ENCODE assay signal across 10 mouse cellular contexts in genomic region chr6:114478771-114479170, GRCm38 (mm10).
A peak's percentile ranks its signal among the peaks of the same experiment; 100 is the strongest.
DNase-seq lines count a peak whose midpoint lies in the region; ATAC-seq lines count a peak whose summit lies in the region.
"Had no signal": no experiment of that assay in that cellular context is flagged by ENCODE, and none has a peak within 500 bp of the region (broad histone marks: within the 10 kb centered on the region; RNA-seq: fewer than 3 reads in every experiment).

No protein-coding gene starts in this region.

- H3K4me2 ChIP-seq in limb, embryonic 13.5 days (replicated peaks): no peak overlapping the region
- H3K4me2 ChIP-seq in stomach, embryonic 16.5 days (ENCODE audit: low read depth, low read length): no peak overlapping the region
- H3K4me2 ChIP-seq: forebrain, embryonic 15.5 days; neural tube, embryonic 15.5 days had no signal

- no peak overlapping the region for H3K9ac ChIP-seq in limb, embryonic 13.5 days
- H3K9ac ChIP-seq in stomach, embryonic 16.5 days (ENCODE audit: low read length): no peak overlapping the region
- H3K9ac ChIP-seq: forebrain, embryonic 15.5 days; neural tube, embryonic 15.5 days had no signal

- H3K4me1 ChIP-seq in limb, embryonic 13.5 days: peaks cover 5% of the 10 kb centered on the region; the same call in 1 of the 2 replicates
- no peaks in the 10 kb centered on the region for H3K4me1 ChIP-seq in stomach, embryonic 16.5 days (ENCODE audit: control insufficient read depth, insufficient read depth, low read length)
- no peaks in the 10 kb centered on the region; the same call in 1 of the 2 replicates for H3K4me1 ChIP-seq in midbrain, embryonic 10.5 days
- H3K4me1 ChIP-seq: forebrain, embryonic 15.5 days had no signal

- no peak overlapping the region for H3K27ac ChIP-seq in limb, embryonic 13.5 days
- peak overlapping the region; percentile 8; the same call in 1 of the 2 replicates for H3K27ac ChIP-seq in stomach, embryonic 16.5 days (ENCODE audit: low read length)
- H3K27ac ChIP-seq in midbrain, embryonic 10.5 days (replicated peaks): no peak overlapping the region
- H3K27ac ChIP-seq: forebrain, embryonic 15.5 days; macrophage; neural tube, embryonic 15.5 days had no signal

- no peaks in the 10 kb centered on the region; the same call in 1 of the 2 replicates for H3K27me3 ChIP-seq in limb, embryonic 13.5 days
- no peaks in the 10 kb centered on the region for H3K27me3 ChIP-seq in stomach, embryonic 16.5 days (ENCODE audit: control insufficient read depth, insufficient read depth, low read length)
- H3K27me3 ChIP-seq in midbrain, embryonic 10.5 days (ENCODE audit: low read depth, poor library complexity, severe bottlenecking): no peaks in the 10 kb centered on the region
- H3K27me3 ChIP-seq: forebrain, embryonic 15.5 days; neural tube, embryonic 15.5 days had no signal

- no peaks in the 10 kb centered on the region for H3K36me3 ChIP-seq in limb, embryonic 13.5 days
- no peaks in the 10 kb centered on the region for H3K36me3 ChIP-seq in stomach, embryonic 16.5 days (ENCODE audit: control insufficient read depth, insufficient read depth, low read length)
- no peaks in the 10 kb centered on the region for H3K36me3 ChIP-seq in midbrain, embryonic 10.5 days
- H3K36me3 ChIP-seq: forebrain, embryonic 15.5 days; neural tube, embryonic 15.5 days had no signal

- WGBS in limb, embryonic 13.5 days: 26% methylated on average over 4 of the region's 4 CpGs
- 22% methylated on average over 4 of the region's 4 CpGs for WGBS in stomach, embryonic 16.5 days
- 27% methylated on average over 4 of the region's 4 CpGs for WGBS in midbrain, embryonic 10.5 days

- H3K9me3 ChIP-seq in limb, embryonic 13.5 days: no peaks in the 10 kb centered on the region
- no peaks in the 10 kb centered on the region for H3K9me3 ChIP-seq in stomach, embryonic 16.5 days (replicated peaks; ENCODE audit: control insufficient read depth, low read length)
- H3K9me3 ChIP-seq in midbrain, embryonic 10.5 days (replicated peaks): no peaks in the 10 kb centered on the region
- H3K9me3 ChIP-seq: forebrain, embryonic 15.5 days; neural tube, embryonic 15.5 days had no signal

- ATAC-seq in limb, embryonic 13.5 days (ENCODE audit: low FRiP score, low read depth): 0 out of 2 replicates have a peak, but pooled peaks have one; percentile 8
- peak; percentile 66 for ATAC-seq in stomach, embryonic 16.5 days (ENCODE audit: insufficient read depth, low FRiP score)
- ATAC-seq: forebrain, embryonic 15.5 days had no signal

- intact Hi-C loops in left cerebral cortex, postnatal 4 days (cut with DNase I): no loop called here
- intact Hi-C loops in gastrocnemius, postnatal 14 days (cut with DNase I; ENCODE audit: low total_unique reads): no loop called here
- intact Hi-C loops in left cerebral cortex, postnatal 14 days (cut with DNase I): no loop called here

- DNase-seq in left cerebral cortex, postnatal 4 days: peak; percentile 28
- DNase-seq in left cerebral cortex, adult 18-20 months (ENCODE audit: low spot score in 2 of 2): no peak
- DNase-seq in gastrocnemius, postnatal 14 days: peak; percentile 81
- DNase-seq in midbrain, embryonic 10.5 days (ENCODE audit: low spot score): no peak
- DNase-seq in left cerebral cortex, postnatal 14 days (ENCODE audit: low spot score in 2 of 2): no peak

- H3K4me3 ChIP-seq in limb, embryonic 13.5 days: no peak overlapping the region
- no peak overlapping the region for H3K4me3 ChIP-seq in stomach, embryonic 16.5 days (replicated peaks; ENCODE audit: low read length)
- no peak overlapping the region for H3K4me3 ChIP-seq in midbrain, embryonic 10.5 days
- H3K4me3 ChIP-seq: forebrain, embryonic 15.5 days; neural tube, embryonic 15.5 days had no signal

Comparison
In these comparisons a context has a peak if more than half of its experiments do, and no peak if none do; other contexts are left out.
1. DNase-seq: peak in left cerebral cortex, postnatal 4 days (single experiment) and gastrocnemius, postnatal 14 days (single experiment); none in left cerebral cortex, adult 18-20 months (0 of 2), midbrain, embryonic 10.5 days (single experiment) and left cerebral cortex, postnatal 14 days (0 of 2).